Mouse (Mus musculus): ENCODE measurements around the gene Cops9. TPM values are rescaled to one million over a fixed set of nuclear protein-coding genes. Genes with fewer than 3 reads are reported as not detected.

The Cops9 gene
- total and polyA plus RNA-seq, 3 experiments, result 377 to 618 TPM; not detected in 1

DNA sequence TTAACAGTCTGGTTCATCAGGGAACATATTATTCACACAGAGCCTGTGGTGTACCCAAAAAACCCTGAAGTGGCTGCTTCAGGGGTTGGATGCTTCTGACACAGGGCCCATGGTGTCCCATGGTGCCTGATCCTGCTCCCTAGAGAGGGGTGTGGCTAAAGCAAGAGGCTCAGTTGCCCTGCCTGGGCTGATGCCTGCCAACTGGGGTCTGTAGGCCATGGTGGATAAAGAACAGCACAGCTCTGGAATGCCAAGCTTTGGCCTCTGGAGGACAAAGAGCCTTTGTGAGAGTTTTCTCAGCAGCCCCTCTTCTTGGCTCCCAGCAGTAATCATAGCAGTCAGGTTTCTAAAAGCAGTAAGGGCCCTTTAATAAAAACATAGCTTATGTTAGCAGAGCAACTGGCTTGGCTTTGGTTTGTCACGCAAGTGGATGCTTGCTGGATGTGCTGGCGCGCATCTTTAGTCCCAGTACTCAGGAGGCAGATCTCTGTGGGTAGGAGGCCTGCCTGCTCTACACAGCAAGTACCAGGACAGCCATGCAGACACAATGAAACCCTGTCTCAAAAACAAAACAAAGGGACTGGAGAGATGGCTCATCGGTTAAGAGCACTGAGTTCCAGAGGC lies 6.7 kb downstream of the Cops9 start:
- peaks cover 2 to 5% of the 10 kb centered on the region in 2 experiments; a peak in 3 of 4 replicates for H3K36me3 ChIP-seq (ENCODE audit: control insufficient read depth in 1 of 2, insufficient read depth in 2 of 2, low read length in 2 of 2)
- peaks cover 0 to 2% of the 10 kb centered on the region in 2 experiments; a peak in 2 of 4 replicates for H3K4me1 ChIP-seq (ENCODE audit: control insufficient read depth in 1 of 2, insufficient read depth in 2 of 2, low read length in 2 of 2)
- no peaks in the 10 kb centered on the region for H3K27me3 ChIP-seq (ENCODE audit: control insufficient read depth in 1 of 2, insufficient read depth in 2 of 2, low read length in 2 of 2)
- no peaks in the 10 kb centered on the region for H3K9me3 ChIP-seq (replicated peaks; ENCODE audit: insufficient read depth, low read length)
- DNase-seq (ENCODE audit: low read depth, low spot score), result no peak
- TF ChIP-seq POLR2AphosphoS2 (IDR thresholded peaks at IDR 0.05; ENCODE audit: low read length) (no peak; the same call in 1 of the 2 replicates), MAFK (IDR thresholded peaks at IDR 0.05; ENCODE audit: borderline replicate concordance, low read depth, low read length) (no peak), NRF1 (IDR thresholded peaks at IDR 0.05; ENCODE audit: insufficient read depth, low read depth, low read length, poor library complexity, severe bottlenecking) (no peak), MEF2A (IDR thresholded peaks at IDR 0.05; ENCODE audit: extremely low read depth, insufficient replicate concordance, low read depth, low read length, poor library complexity, severe bottlenecking) (no peak), HCFC1 (IDR thresholded peaks at IDR 0.05; ENCODE audit: low read depth, low read length) (no peak), SIN3A (IDR thresholded peaks at IDR 0.05; ENCODE audit: low read length) (no peak)
- no peak overlapping the region for H3K9ac ChIP-seq (ENCODE audit: control insufficient read depth, low read depth, low read length, poor library complexity, severe bottlenecking)
- peaks cover 13% of the 10 kb centered on the region for H3K79me2 ChIP-seq (ENCODE audit: control insufficient read depth, insufficient read depth, low read length, poor library complexity)
- no peak overlapping the region for H3K4me3 ChIP-seq (ENCODE audit: control insufficient read depth in 1 of 2, insufficient read depth in 1 of 2, low read depth in 2 of 2, low read length in 2 of 2)
- H3K27ac ChIP-seq (ENCODE audit: control insufficient read depth, low read depth, low read length), result no peak overlapping the region

DNA sequence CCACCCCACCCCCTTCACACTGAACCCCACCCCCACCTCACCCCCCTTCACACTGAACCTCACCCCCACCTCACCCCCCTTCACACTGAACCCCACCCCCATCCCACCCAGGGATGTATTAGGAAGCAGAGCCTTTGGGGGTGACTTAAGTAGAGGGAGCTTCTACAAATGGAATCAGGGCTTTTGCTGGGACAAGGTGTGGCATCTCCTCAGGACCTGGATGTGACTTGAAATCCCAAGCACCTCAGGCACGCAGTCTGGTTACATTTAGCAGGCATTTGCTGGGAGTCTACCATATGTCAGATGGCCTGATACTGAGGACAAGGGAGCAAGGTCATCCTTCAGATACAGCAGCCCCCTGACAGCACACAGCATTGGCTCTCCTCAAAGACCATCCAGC lies 7.2 kb downstream of the Cops9 start:
- no peaks in the 10 kb centered on the region for H3K27me3 ChIP-seq (ENCODE audit: control insufficient read depth in 1 of 2, insufficient read depth in 2 of 2, low read length in 2 of 2)
- H3K4me3 ChIP-seq (ENCODE audit: control insufficient read depth in 1 of 2, insufficient read depth in 1 of 2, low read depth in 2 of 2, low read length in 2 of 2), result no peak overlapping the region
- peaks cover 1 to 2% of the 10 kb centered on the region in 2 experiments; a peak in 2 of 4 replicates for H3K36me3 ChIP-seq (ENCODE audit: control insufficient read depth in 1 of 2, insufficient read depth in 2 of 2, low read length in 2 of 2)
- H3K79me2 ChIP-seq (ENCODE audit: control insufficient read depth, insufficient read depth, low read length, poor library complexity), result peaks cover 9% of the 10 kb centered on the region; the same call in 1 of the 2 replicates
- H3K9ac ChIP-seq (ENCODE audit: control insufficient read depth, low read depth, low read length, poor library complexity, severe bottlenecking), result no peak overlapping the region
- no peak overlapping the region for H3K27ac ChIP-seq (ENCODE audit: control insufficient read depth, low read depth, low read length)
- no peaks in the 10 kb centered on the region; a peak in 1 of 4 replicates for H3K4me1 ChIP-seq (ENCODE audit: control insufficient read depth in 1 of 2, insufficient read depth in 2 of 2, low read length in 2 of 2)
- H3K9me3 ChIP-seq (replicated peaks; ENCODE audit: insufficient read depth, low read length), result no peaks in the 10 kb centered on the region
- DNase-seq (ENCODE audit: low read depth, low spot score), result no peak
- TF ChIP-seq ZKSCAN1 (IDR thresholded peaks at IDR 0.05; ENCODE audit: low read depth, low read length), result no peak
- TF ChIP-seq USF1 (IDR thresholded peaks at IDR 0.05; ENCODE audit: low read depth, low read length), result no peak
- TF ChIP-seq RAD21 (IDR thresholded peaks at IDR 0.05; ENCODE audit: low read depth, low read length), result no peak
- TF ChIP-seq CHD1 (IDR thresholded peaks at IDR 0.05; ENCODE audit: low read depth, low read length), result no peak
- TF ChIP-seq POLR2A (IDR thresholded peaks at IDR 0.05; ENCODE audit: control insufficient read depth in 1 of 2, insufficient read depth in 1 of 2, low read depth in 1 of 2, low read length in 2 of 2, poor library complexity in 1 of 2), result no peak
- no peak for TF ChIP-seq ELF1 (IDR thresholded peaks at IDR 0.05; ENCODE audit: low read depth, low read length)
- TF ChIP-seq BHLHE40 (IDR thresholded peaks at IDR 0.05; ENCODE audit: borderline replicate concordance, low read depth, low read length), result no peak
- TF ChIP-seq POLR2AphosphoS5 (IDR thresholded peaks at IDR 0.05; ENCODE audit: borderline replicate concordance, low read depth, low read length), result no peak
- TF ChIP-seq E2F4 (IDR thresholded peaks at IDR 0.05; ENCODE audit: borderline replicate concordance, low read depth, low read length), result no peak
- no peak; the same call in 1 of the 2 replicates for TF ChIP-seq POLR2AphosphoS2 (IDR thresholded peaks at IDR 0.05; ENCODE audit: low read length)
